Mouse (Mus musculus) erythroblast, embryonic 14.5 days (primary cell): ENCODE data around the gene Fgfr2.

Experiments used
- GATA1 ChIP-seq: IDR thresholded peaks from 2 replicates; pipeline ENCODE4 v1.6.1; 2012; ENCODE audit warnings: low read length, inconsistent platforms, mixed read lengths
- TAL1 ChIP-seq: IDR thresholded peaks from 3 replicates; pipeline ENCODE4 v1.6.1; 2012; ENCODE audit warnings: low read length, inconsistent platforms, mixed read lengths

DNA sequence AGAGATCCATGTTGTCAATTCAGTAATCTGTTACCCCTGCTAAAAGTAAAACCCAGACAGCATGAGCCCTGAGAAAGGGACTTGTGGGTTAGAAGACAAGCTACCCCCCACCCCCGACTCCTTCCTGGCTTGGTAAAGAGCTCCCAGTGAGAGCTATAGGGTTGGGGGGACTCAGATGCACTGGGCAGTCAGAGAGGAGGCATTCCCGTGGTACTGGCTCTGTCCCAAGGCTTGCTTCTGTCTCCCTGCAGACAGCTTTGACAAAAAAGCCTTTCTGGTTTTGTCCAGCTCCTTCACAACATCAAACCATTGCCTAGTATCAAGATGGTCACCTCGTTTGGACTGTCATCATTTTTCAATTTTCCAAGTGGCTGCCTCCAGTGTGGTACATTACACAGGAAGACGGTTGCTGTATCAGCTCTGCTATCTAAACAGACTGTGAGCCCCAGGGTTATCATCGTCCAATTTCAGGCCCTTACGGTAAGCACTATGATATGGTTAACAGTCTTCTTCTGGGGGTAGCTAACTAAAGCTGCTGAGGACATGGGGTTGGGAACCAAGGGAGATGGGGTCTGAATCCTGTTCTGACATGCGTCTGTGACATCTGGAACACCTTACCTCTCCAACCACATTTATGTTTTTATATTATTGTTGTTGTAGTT, 726.4 kb downstream of the Fgfr2 start:
- no peak for TF ChIP-seq GATA1
- TF ChIP-seq TAL1 = no peak
